Mouse (Mus musculus) heart, adult 9 months (tissue): Measurements from ENCODE around the gene Hhat.

Experiments used
- DNase-seq, 2 experiments: peaks; one replicate each; pipeline ENCODE4 v3.0.0; 2022; ENCODE audit warnings: low spot score in 2 of 2

Hhat gene

DNA sequence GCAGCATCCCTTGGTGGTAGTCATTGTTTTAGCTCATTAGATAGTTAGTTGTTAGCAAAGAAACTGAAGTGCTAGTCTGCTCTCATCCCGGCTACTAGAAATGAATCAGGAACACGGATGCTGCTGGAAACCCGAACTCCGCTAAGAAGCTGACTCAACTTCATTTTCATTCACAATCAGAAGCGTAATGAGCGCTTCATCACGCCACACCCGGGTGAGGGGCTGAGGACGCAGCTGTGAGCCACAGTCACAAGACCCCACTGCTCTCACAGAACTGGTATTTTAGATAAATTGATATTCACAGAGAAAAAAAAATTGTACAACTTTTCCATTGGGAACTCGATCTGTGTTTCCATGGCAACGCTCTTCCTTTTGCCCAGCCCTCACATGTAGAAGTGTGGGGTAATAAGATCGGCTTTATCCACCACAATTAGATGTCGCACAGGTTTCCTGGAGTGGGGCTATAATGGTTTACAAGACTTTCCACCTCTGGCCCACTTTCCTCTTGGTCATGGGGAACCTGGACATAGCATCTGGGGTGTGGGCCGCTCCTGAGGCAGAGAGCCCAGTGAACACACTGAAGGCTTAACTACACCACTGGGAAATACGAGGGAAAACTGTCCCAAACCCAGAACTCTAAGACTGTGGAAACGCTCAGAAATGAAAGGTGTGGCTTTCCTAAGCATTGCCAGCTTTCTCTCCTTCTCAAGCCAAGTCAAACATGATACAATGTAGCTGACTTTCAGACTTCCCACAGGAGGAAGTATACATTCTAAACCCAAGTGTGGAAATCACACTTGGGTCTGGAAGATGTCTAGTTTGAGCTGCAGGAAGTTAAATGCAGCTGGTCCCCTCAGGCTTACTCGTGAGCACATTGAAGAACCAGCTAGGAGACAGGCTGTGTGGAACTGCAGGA is 14.3 kb upstream of the Hhat start:
- DNase-seq, result no peak

DNA sequence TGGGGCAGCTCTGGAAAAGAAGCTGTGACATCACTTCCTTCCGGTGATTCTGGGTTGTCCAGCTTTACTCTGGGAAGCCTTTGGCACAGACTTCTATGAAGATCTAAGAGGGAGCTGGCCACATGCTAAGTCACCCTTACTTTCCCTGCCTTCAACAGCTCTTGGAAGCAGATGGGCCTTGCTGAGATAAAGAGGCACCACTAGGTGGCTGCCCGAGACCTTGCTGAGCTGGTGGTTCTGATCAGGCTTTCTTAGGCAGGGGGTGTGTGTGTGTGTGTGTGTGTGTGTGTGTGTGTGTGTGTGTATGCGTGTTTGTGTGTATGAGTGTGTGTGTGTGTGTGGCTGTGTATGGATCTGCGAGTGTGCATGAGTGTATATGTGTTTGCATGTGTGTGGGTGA is 13.4 kb upstream of the Hhat start:
- no peak for DNase-seq

DNA sequence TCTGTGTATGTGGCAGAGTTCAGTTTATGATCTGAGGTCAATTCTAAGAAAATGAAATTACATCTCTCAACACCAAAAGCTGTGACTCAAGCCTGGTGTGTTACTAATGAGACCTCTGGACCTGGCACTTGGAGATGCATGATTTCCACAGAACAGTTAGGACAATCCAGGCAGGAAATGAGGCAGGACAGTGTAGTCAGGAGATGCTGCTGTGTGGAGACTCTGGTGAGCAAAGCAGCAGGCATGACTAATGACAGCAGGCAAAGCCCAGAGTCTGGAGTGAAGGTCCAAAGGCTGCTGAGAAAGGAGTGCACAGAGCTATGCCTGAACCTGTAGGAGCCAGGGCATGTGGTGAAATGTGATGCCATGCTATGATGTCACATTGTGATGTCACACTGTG is 10.2 kb upstream of the Hhat start:
- DNase-seq, result no peak

DNA sequence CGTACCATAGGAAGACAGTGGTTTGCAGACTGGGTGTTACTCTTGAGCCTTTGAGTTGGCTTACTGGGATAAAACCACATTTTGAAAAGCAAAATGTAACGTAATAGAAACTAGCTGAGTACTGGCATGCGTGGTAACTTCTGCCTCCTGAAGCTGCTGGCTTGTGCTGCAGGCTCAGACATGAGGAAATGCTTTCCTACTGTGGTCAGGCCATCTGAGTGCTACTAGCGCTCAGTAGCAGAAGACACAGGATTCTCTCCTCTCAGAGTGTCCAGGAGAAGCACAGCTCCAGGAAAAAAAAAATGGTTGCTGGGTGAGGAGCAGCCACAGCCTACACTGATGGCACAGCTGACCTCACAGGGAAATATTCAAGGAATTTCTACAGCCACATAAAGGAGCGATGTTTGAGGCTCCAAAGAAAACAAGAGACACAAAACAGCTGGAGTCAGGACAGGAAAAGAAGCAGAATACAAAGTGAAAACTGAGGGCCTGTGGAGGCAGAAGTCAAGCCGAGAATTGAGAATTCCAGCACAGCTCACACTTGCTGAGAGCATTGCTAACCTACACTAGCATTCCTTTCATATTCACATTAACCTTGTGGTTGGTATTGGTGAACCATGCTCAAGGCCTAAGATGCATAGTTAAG is 8.0 kb upstream of the Hhat start:
- DNase-seq, result no peak

DNA sequence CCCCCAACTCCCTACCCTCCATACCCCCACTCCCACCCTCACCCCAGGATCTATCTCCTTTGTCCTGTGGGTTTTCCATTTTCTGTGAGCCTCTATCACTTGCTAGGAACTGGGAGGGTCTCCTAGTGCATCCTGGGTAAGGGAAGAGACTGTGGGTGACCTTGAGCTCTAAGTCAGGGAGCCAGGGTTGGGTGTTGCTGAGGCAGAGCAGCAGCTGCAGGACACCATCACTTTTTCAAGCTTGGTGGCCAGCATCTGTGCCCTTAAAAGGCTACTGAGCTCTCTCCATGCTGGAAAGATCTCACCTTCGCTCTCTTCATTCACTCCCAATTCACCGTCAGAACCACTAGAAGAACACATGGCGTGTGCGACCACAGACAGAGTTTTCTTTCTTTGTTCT is 7.2 kb upstream of the Hhat start:
- DNase-seq, result no peak

DNA sequence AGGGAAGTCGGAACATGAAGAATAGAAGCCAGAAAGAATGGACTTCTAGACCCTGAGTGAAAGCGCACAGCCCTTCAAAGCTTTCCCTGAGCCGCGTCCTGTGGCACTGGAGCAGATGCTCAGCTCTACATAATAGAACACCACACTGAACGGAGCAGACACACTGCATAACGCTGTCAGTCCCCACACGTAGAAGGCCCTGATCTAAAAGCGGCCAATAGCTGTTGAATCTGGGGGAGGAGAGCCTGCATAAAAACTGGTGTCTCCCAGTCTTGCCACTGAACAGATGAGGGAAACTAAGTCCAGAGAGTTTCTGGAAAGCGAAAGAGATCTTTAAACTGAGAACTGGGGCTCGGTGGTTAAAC is 911 bp downstream of the Hhat start:
- DNase-seq, result peak in 1 of 2 experiments; percentile 21

DNA sequence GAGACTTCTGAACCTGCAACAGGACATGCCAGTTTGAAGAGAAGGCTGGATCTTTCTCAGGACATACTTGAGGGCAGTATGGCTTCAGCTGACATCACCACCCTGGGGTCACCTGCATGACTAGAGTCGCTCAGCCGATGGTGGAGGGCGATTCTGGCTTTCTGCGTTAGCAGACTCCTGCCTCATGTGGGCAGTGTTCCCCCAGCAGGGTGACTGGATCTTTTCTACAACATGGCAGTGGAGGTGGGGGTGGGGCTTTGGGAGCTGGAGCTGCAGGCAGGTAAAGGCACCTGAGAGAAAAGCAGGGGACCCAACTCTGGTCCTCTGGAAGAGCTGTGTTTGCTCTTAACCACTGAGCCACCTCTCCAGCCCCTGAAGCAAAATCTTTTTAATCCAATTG is 5.5 kb downstream of the Hhat start:
- no peak for DNase-seq

DNA sequence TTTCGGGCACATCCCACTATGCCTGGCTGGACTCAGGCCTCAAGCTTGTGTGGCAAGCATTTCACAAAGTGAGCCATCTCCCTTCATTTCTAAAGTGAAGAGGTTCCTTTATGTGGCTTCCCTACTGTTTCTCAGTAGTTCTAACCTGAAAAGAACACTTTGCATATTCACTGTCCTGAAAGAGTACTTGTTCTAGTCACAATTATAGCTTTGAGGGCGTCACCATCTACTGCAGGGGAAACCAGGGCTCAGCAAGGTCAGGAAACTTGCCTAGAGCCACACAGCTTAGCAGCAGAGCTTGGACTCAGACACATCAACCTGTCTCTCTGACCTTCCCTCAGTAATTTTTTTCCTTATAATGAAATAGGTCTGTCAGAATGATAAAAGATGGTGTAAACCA is 6.5 kb downstream of the Hhat start:
- DNase-seq, result no peak

DNA sequence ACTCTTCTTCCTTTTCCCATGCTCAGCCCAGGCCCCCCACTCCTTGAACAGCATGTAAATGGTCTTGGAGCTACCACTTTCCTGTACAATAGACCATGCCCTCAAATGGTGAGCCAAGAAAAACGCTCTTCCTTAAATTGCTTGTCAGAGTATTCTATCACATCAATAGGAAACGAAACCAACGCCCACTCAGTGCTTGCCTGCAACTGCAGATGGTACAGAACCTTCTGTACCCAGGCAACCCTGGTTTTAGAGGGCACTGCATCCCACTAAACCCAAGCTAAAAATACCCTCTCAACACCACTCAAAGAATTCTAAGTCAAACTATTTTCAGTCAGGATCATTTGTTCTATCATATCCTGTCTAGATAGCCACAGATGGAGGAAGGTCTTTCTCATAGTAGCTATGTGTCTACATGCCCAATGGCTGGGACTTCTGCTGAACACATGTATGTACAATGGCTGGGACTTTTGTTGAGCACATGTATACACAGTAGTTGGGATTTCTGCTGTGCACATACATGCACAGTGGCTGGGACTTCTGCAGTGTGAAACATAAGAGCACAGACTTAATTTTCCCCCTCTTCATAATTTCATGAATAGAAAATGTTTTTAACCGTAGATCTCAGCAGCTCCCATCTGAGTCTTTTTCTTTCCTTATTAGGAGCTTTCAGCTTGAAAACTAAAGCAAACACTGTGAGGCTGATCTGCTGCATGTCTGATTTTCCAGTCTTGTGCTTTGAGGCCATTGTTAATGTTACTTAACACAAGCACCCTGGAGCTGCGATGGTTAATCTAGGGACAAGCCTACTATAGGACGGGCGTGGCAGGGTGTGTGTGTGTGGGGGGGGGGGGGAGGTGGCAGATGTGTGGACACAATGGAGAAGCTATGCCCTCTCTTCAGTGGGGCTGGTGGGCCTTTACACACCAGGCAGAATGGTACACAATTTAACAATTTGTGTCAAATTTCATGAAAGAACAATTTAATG is 7.8 kb downstream of the Hhat start:
- DNase-seq, result peak; percentile 56 to 61

DNA sequence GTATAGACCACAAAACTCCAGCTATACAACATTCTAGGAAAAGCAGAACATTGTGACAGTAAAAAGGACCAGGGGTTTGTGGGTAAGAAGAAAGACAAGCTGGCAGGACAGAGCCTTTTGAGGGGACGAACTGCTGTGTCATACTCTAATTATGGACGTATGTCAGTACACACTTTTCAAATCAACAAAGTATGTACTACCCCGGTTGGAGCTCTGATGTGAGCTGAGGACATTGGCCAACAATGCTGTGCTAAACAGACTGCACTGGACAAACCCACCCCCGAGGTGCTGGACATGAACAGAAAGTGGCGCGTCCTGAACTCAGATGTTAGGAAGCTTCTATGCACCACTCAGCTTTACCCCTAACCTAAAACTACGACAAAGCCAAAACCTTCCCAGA is 14.3 kb downstream of the Hhat start:
- no peak for DNase-seq

DNA sequence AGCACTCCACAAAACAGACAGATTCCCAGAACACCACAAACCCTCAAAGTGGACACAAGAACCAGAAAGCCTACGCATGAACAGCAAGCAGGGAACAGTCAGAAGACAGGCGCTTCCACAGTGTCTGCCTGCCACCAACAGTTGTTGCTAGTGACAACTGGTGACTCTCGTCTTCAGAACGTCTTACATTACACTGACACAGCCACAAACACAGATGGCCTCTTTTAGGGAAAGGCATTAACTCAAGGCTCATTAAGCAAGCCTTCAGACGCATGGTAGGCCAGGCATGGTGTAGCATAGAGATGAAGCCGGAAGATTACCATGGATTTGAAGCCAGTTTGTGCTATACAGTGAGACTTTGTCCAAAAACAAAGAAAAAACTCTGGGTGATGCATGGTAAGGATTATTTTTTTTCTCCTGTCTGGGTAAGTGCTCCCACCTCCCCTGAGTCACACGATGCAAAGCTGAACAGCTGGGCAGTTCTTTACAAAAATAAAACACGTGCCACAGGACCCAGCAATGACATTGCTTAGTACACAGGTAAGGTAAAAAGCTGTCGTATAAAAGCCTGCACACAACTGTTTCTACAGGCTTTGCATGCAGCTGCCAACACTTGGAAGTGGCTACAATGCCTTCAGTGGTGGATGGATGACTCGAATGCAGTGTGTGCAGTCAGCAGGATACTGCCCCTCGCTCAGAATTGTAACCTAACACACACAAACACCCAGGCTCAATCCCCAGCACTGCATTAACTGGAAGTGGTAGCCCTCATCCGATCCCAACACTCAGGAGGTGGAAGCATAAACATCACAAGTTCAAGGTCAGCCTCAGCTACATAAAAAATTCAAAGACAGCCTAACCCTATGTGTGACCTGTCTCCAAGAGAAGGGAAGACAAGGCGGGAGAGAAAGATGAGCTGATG is 15.1 kb downstream of the Hhat start:
- no peak for DNase-seq

DNA sequence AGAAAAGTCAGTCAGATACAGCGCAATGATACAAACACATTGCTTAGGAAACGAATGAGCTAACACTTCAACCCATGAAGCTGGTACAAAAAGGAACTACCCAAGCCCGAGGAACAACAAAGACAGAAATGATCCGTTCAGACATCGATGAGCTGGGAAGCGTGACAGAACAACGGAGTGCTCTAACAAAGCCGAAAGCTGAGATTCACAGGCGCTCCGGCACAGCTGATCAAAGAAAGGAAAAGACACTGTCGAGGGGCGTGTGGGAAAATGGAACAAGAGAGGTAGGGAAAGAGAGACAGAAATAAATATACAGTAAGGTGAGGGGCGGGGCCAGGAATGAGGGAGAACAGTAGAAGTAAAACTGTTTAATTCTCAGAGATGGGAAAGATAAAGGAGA is 15.8 kb downstream of the Hhat start:
- DNase-seq, result no peak

DNA sequence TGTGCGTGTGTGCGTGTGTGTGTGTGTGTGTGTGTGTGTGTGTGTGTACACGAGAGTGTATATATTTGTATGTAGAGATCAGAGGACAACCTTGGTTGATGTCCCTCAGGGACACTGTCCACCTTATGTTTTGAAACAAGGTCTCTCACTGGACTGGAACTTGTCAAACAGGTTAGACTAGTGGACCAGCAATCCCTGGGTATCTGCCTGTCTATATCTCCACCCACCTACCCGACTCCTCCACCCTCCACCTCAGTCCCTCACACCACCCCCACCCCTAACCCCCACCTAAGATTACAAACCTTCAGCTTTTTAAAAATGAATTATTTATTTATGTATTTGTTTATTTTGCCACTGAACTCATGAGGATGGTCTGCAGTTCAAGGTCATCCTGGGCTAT is 16.8 kb downstream of the Hhat start:
- no peak for DNase-seq

DNA sequence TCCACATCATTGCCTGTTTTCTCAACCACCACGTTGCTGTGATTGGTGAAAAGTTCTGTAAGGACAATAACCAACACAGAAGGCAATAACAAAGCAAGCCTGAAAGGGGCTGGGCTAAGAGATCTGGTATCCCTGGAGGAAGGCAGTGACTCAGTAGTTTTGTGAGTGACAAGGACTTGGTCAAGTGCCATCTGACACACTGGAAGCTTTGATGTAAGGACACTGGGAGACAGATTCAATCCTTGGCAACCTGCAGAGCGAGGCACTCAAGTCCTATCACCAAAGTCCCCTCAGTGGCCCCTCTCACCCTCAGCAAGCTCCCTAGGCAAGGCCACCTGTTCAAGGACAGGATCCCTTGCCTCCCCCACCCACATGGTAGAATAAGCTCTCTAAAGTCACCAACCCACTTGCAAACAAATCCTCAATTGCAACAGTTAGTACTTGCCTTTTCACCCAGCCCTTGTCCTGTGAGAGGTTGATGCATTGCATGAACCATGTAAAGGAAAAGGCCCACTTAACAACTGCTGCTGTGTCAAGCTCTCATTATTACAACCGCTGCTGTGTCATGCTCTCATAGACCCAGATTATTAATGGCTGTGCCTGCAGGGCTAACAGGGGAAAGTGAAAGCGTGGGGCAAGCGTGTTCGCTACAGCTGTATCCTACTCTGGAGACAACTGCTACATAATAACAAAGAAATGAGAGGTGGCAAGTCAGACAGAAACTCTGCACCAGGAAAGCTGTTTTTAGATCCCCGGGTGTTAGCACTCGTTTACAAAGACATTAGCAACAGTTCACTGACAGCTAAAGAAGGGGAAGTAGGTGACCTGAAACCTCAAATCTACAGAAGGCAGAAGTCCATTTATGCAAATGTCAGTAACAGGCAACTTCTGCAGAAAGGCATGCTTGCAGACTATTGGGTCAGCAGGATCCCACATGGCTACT is 18.1 kb downstream of the Hhat start:
- peak; percentile 37 to 45 for DNase-seq

DNA sequence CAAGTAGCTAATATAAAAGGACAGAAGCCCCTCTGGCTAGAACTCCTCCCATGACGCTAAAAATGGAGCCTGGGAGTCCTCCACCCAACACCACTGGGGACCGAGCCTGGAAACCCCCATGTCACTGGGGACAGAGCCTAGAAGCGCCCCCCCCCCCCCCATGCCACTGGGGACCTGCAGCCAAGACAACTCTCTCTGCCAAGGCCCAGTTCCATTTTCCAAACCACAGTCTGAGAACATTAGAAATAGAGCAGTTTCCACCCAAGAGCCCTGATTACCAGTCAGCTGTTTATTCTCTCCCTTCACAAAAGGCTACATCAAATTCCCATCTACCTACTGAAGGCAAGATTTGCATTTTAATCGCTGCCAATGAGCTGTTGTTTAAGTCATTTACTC is 21.0 kb downstream of the Hhat start:
- DNase-seq, result no peak

DNA sequence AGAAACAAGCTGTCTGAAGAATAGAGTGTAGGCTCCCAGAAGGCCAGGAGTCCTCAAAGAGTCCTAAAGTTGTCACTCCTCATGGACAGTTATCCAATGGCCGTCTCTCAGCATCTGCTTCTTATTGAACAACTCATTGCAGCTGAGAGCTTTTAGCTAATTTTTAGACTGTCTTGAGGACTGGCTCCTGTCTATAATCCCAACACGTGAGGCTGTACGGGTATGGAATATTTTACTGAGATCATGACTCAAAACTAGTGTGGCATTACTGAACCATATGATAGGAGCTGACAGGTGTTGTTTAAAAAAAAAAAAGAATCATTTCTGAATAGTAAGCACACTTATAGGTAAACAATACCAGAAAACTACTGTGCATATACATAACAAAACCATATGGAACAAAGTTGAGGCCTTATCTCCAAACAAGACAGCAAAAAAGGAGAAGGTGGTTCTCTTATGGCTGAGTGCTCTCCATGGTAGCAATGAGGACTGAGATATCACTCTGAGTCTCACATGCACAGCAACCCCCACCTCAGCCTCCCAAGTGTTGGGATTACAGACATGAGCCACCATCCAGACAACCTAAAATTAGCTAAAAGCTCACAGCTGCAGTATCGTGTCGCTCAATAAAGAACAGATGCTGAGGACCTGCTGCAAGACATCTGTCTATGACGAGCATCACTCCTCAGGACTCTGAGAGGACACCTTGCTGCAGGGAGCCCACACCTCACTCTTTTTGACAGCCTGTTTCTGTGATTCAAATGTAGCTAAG is 21.6 kb downstream of the Hhat start:
- DNase-seq, result no peak

DNA sequence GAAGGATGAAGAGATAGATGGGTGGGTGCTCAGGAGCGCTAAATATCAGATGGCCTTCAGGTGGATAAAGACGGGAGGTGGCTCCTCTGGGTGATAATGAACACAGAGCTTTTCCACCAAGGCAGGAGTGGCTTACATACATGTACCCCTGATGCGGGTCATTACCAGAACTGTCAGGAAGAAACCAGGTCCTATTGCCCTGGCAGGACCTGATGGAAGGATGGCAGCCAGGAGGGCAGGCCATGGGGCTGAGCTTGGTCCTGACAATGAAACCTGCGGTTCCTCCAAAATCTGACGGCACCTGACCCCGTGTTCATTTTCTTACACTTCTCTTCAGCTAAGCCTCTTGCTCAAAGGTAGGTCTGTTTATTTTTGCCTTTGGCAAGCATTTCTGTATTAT is 24.8 kb downstream of the Hhat start:
- no peak for DNase-seq

DNA sequence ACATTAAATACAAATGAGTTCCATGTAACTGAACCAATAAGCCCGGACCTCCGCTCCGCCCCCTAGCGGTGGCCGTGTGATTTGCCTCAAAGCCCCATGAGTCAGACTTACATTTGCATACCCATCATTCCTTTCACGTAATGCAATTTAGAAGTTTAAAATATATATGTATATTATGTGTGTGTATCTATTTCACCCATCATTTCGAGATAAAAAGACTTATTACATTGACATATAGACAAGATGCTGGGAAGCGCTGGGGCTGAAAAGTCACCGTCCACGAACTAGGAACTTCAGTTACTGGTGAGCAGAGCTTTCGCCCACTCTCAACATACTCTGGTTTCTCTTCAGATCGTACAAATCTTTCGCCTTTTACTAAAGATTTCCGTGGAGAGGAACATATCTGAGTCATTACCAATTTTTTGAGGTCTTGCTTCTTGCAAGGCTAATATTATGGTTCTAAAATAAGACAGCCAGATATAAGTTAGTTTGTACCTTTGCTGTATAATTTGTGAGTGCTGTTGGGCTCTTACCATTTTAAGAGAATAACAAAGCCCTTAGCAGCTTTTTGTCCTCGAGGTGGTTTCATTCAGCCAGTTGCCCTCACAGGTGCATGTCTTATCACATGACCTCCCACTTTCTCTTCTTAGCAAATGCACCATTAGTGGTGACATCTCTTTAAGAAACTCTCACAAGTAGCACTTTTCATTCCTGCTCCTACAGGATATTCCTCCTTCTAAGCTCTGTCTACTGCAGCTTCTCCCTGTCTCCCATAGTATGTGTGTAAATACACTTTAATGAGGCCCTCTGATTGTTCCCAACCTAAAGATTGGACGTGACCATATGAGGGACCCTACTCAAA is 25.6 kb downstream of the Hhat start:
- DNase-seq, result no peak
